Mouse (Mus musculus) stomach, embryonic 15.5 days (tissue): ENCODE measurements around the gene Sarnp. TPM values are rescaled to one million over a fixed set of nuclear protein-coding genes. Genes with fewer than 3 reads are reported as not detected.
A peak's percentile ranks its signal among the peaks of the same experiment; 100 is the strongest.

Source experiments
- ATAC-seq: fragments of 200-750 bp; cut with Nextera tagmentation; 2 replicates; pipeline ENCODE4 v1.8.0; 2017; ENCODE audit warnings: low read depth, moderate number of reproducible peaks, moderate TSS enrichment; ENCODE audit not compliant: insufficient read depth, low FRiP score
- H3K27ac ChIP-seq: fragments of 300-500 bp; sonication (generic); 2 replicates; pipeline ENCODE4 v1.5.1; 2015; ENCODE audit warnings: mild to moderate bottlenecking, inconsistent platforms
- H3K27me3 ChIP-seq: fragments of 300-500 bp; sonication (generic); replicated peaks from 2 replicates; pipeline ENCODE4 v1.6.1; 2015; ENCODE audit warnings: inconsistent platforms
- H3K36me3 ChIP-seq: fragments of 300-500 bp; sonication (generic); 2 replicates; pipeline ENCODE4 v1.6.1; 2015; ENCODE audit warnings: inconsistent platforms
- H3K4me1 ChIP-seq: fragments of 300-500 bp; sonication (generic); 2 replicates; pipeline ENCODE4 v1.6.1; 2015; ENCODE audit warnings: inconsistent platforms
- H3K4me2 ChIP-seq: fragments of 300-500 bp; sonication (generic); 2 replicates; pipeline ENCODE4 v1.6.1; 2015; ENCODE audit warnings: mild to moderate bottlenecking, inconsistent platforms
- H3K4me3 ChIP-seq: fragments of 300-500 bp; sonication (generic); replicated peaks from 2 replicates; pipeline ENCODE4 v1.5.1; 2015; ENCODE audit warnings: inconsistent platforms
- H3K9ac ChIP-seq: fragments of 300-500 bp; sonication (generic); 2 replicates; pipeline ENCODE4 v1.6.1; 2015; ENCODE audit warnings: inconsistent platforms
- H3K9me3 ChIP-seq: fragments of 300-500 bp; sonication (generic); 2 replicates; pipeline ENCODE4 v1.6.1; 2016; ENCODE audit warnings: inconsistent platforms
- WGBS: fragments of 180-500 bp; shearing (Covaris S2); methylation state at CpG from one replicate; pipeline ENCODE4 v1.1.7; 2015; 5-methylcytosine and 5-hydroxymethylcytosine counted together
- polyA plus RNA-seq: library from polyadenylated mRNA; unstranded; fragments of >200 nt; fragmentation: Nextera tagmentation; extraction: Ambion mirVana; gene quantifications from 2 replicates; pipeline ENCODE4 v1.2.1, GENCODE M21; 2015

Sarnp gene
- polyA plus RNA-seq, 1 experiment from 2014 or later = 187 TPM

- no peaks in the 10 kb centered on the region for H3K9me3 ChIP-seq
- no peak for ATAC-seq
- no peak overlapping the region for H3K4me2 ChIP-seq
- peaks cover 9% of the 10 kb centered on the region; the same call in 1 of the 2 replicates for H3K36me3 ChIP-seq
- WGBS = 88% methylated on average over 1 of the region's 1 CpGs
- H3K27me3 ChIP-seq = no peaks in the 10 kb centered on the region
- no peak overlapping the region for H3K27ac ChIP-seq
- no peak overlapping the region for H3K4me3 ChIP-seq
- no peaks in the 10 kb centered on the region for H3K4me1 ChIP-seq
- H3K9ac ChIP-seq = no peak overlapping the region
Observed at GRCm38 (mm10) chr10:128866518-128866917, 49.4 kb downstream of the Sarnp start.

- 92% methylated on average over 3 of the region's 3 CpGs for WGBS
- peaks cover 15% of the 10 kb centered on the region; the same call in 1 of the 2 replicates for H3K36me3 ChIP-seq
- no peak for ATAC-seq
Observed at GRCm38 (mm10) chr10:128870341-128870740, 53.2 kb downstream of the Sarnp start.

GRCm38 (mm10) chr10:128878291-128878690 lies 61.2 kb downstream of the Sarnp start:
- Histone ChIP-seq H3K9ac (no peak overlapping the region), H3K4me3 (no peak overlapping the region), H3K4me1 (no peaks in the 10 kb centered on the region), H3K27ac (no peak overlapping the region), H3K4me2 (no peak overlapping the region), H3K36me3 (peaks cover 8% of the 10 kb centered on the region; the same call in 1 of the 2 replicates), H3K27me3 (no peaks in the 10 kb centered on the region), H3K9me3 (no peaks in the 10 kb centered on the region)
- ATAC-seq = no peak

More at GRCm38 (mm10) chr10:128870341-128870740, 53.2 kb downstream of the Sarnp start:
- Histone ChIP-seq H3K27ac (no peak overlapping the region), H3K27me3 (no peaks in the 10 kb centered on the region), H3K9me3 (no peaks in the 10 kb centered on the region), H3K9ac (no peak overlapping the region), H3K4me1 (no peaks in the 10 kb centered on the region), H3K4me3 (no peak overlapping the region), H3K4me2 (no peak overlapping the region)

- no peaks in the 10 kb centered on the region for H3K9me3 ChIP-seq
- no peak overlapping the region for H3K27ac ChIP-seq
- H3K27me3 ChIP-seq = no peaks in the 10 kb centered on the region
- 77% methylated on average over 2 of the region's 2 CpGs for WGBS
- no peak overlapping the region for H3K4me3 ChIP-seq
- peaks cover 8% of the 10 kb centered on the region; the same call in 1 of the 2 replicates for H3K36me3 ChIP-seq
- no peaks in the 10 kb centered on the region for H3K4me1 ChIP-seq
- no peak for ATAC-seq
- no peak overlapping the region for H3K4me2 ChIP-seq
- no peak overlapping the region for H3K9ac ChIP-seq
Observed at GRCm38 (mm10) chr10:128878811-128879210, 61.7 kb downstream of the Sarnp start.

GRCm38 (mm10) chr10:128882067-128882466 lies 64.9 kb downstream of the Sarnp start:
- no peak for ATAC-seq
- peaks cover 8% of the 10 kb centered on the region; the same call in 1 of the 2 replicates for H3K36me3 ChIP-seq
- H3K27me3 ChIP-seq = no peaks in the 10 kb centered on the region
- no peaks in the 10 kb centered on the region for H3K9me3 ChIP-seq
- no peak overlapping the region for H3K4me3 ChIP-seq
- no peak overlapping the region for H3K9ac ChIP-seq
- no peak overlapping the region for H3K27ac ChIP-seq
- WGBS = 89% methylated on average over 5 of the region's 5 CpGs
- no peak overlapping the region for H3K4me2 ChIP-seq
- no peaks in the 10 kb centered on the region for H3K4me1 ChIP-seq

GRCm38 (mm10) chr10:128888941-128889827 lies 72.1 kb downstream of the Sarnp start:
- WGBS = 5% methylated on average over 7 of the region's 7 CpGs
- ATAC-seq = 0 out of 2 replicates have a peak, but pooled peaks have one; percentile 32
- H3K36me3 ChIP-seq = 0 out of 2 replicates have a peak, but pooled peaks cover 5% of the 10 kb centered on the region
- no peak overlapping the region for H3K9ac ChIP-seq
- 0 out of 2 replicates have a peak overlapping the region, but pooled peaks have one; percentile 28 for H3K27ac ChIP-seq
- no peaks in the 10 kb centered on the region for H3K9me3 ChIP-seq
- no peaks in the 10 kb centered on the region for H3K27me3 ChIP-seq
- peaks cover 22% of the 10 kb centered on the region for H3K4me1 ChIP-seq
- H3K4me2 ChIP-seq = peak overlapping the region; percentile 90
- peak overlapping the region; percentile 29 for H3K4me3 ChIP-seq

GRCm38 (mm10) chr10:128889846-128890245 lies 72.7 kb downstream of the Sarnp start:
- no peaks in the 10 kb centered on the region; the same call in 1 of the 2 replicates for H3K27me3 ChIP-seq
- peaks cover 22% of the 10 kb centered on the region for H3K4me1 ChIP-seq
- 29% methylated on average over 1 of the region's 2 CpGs for WGBS
- H3K36me3 ChIP-seq = 0 out of 2 replicates have a peak, but pooled peaks cover 5% of the 10 kb centered on the region
- H3K27ac ChIP-seq = no peak overlapping the region
- H3K4me3 ChIP-seq = peak overlapping the region; percentile 67
- no peak overlapping the region for H3K9ac ChIP-seq
- ATAC-seq = no peak
- H3K9me3 ChIP-seq = no peaks in the 10 kb centered on the region
- peak overlapping the region; percentile 90 for H3K4me2 ChIP-seq

- Histone ChIP-seq H3K27ac (peak overlapping the region; percentile 92), H3K9me3 (no peaks in the 10 kb centered on the region), H3K4me1 (peaks cover 22% of the 10 kb centered on the region), H3K36me3 (0 out of 2 replicates have a peak, but pooled peaks cover 2% of the 10 kb centered on the region), H3K4me2 (peak overlapping the region; percentile 90), H3K9ac (peak overlapping the region; percentile 66), H3K27me3 (no peaks in the 10 kb centered on the region; the same call in 1 of the 2 replicates), H3K4me3 (peak overlapping the region; percentile 67)
- 0 out of 2 replicates have a peak, but pooled peaks have one; percentile 1 for ATAC-seq
- WGBS = under 1% methylated on average over 40 of the region's 40 CpGs
Observed at GRCm38 (mm10) chr10:128890383-128891295, 73.5 kb downstream of the Sarnp start.

- WGBS = 0% methylated on average over 52 of the region's 89 CpGs
- peak within 1 kb of the TSS; percentile 92 for H3K27ac ChIP-seq
- ATAC-seq = peak; percentile 67
- H3K4me3 ChIP-seq = peak within 1 kb of the TSS; percentile 67
- peak within 1 kb of the TSS; percentile 90 for H3K4me2 ChIP-seq
- no peaks in the 10 kb centered on the region for H3K9me3 ChIP-seq
- H3K9ac ChIP-seq = peak within 1 kb of the TSS; percentile 66
- no peaks in the 10 kb centered on the region for H3K36me3 ChIP-seq
- H3K4me1 ChIP-seq = peaks cover 30% of the 10 kb centered on the region
- H3K27me3 ChIP-seq = peaks cover 8% of the 10 kb centered on the region
Observed at GRCm38 (mm10) chr10:128891296-128892094, 74.4 kb downstream of the Sarnp start, which contains the start of gene Gdf11. Gene Gdf11 (minus strand): TSS chr10:128891718.

- peak overlapping the region; percentile 90 for H3K4me2 ChIP-seq
- 4% methylated on average over 9 of the region's 9 CpGs for WGBS
- peaks cover 9% of the 10 kb centered on the region for H3K27me3 ChIP-seq
- H3K27ac ChIP-seq = peak overlapping the region; percentile 92; the same call in 1 of the 2 replicates
- no peaks in the 10 kb centered on the region for H3K9me3 ChIP-seq
- no peaks in the 10 kb centered on the region for H3K36me3 ChIP-seq
- peak overlapping the region; percentile 67 for H3K4me3 ChIP-seq
- no peak overlapping the region for H3K9ac ChIP-seq
- ATAC-seq = 0 out of 2 replicates have a peak, but pooled peaks have one; percentile 3
- peaks cover 30% of the 10 kb centered on the region for H3K4me1 ChIP-seq
Observed at GRCm38 (mm10) chr10:128892246-128892645, 75.1 kb downstream of the Sarnp start.

GRCm38 (mm10) chr10:128895437-128895836 lies 78.3 kb downstream of the Sarnp start:
- WGBS = under 1% methylated on average over 9 of the region's 9 CpGs
- Histone ChIP-seq H3K4me2 (peak overlapping the region; percentile 28), H3K4me3 (no peak overlapping the region), H3K9ac (no peak overlapping the region), H3K36me3 (no peaks in the 10 kb centered on the region), H3K4me1 (peaks cover 17% of the 10 kb centered on the region; the same call in 1 of the 2 replicates), H3K27ac (no peak overlapping the region), H3K9me3 (no peaks in the 10 kb centered on the region), H3K27me3 (peaks cover 9% of the 10 kb centered on the region)
- ATAC-seq = no peak
